Mouse (Mus musculus): ENCODE measurements around the gene Calhm3. TPM values are rescaled to one million over a fixed set of nuclear protein-coding genes. Genes with fewer than 3 reads are reported as not detected.
A peak's percentile ranks its signal among the peaks of the same experiment; 100 is the strongest.

The Calhm3 gene
- polyA plus RNA-seq (2012; rRNA removed) = 0.30 TPM in 1 of 2 replicates, not detected in the other

DNA sequence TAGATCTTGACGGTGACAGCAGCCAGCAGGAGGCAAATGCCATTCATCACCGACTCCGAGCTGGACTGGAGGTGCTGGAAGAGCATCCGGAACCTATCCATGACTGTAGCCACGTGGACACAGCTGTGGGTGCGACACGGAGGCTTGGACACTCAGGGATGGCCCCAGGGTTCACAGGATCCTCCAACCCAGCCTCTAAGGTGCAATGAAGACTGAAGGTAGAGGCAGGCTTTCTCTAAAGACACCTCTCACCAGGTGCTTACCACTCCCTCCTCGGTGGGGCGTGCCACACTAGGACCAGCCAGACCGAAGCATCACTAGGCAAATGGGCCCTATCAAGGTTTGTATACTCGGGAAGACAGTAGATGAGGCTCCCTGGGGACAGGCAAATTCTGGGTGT is at the start of gene Calhm3:
Gene Calhm3 (minus strand): TSS at position 101 of the 400 bp plus-strand sequence.
- TF ChIP-seq CTCF (IDR thresholded peaks at IDR 0.05; ENCODE audit: control insufficient read depth, insufficient read depth, insufficient replicate concordance, low read depth, low read length) = no peak
- no peak for TF ChIP-seq POLR2A (IDR thresholded peaks at IDR 0.05; ENCODE audit: control insufficient read depth, low read depth, low read length)
- no peaks in the 10 kb centered on the region for H3K4me1 ChIP-seq (ENCODE audit: control insufficient read depth, insufficient read depth, low read length)
- no peak within 1 kb of the TSS for H3K27ac ChIP-seq (ENCODE audit: control insufficient read depth, insufficient read depth, low read depth, low read length)
- no peak within 1 kb of the TSS for H3K4me3 ChIP-seq (ENCODE audit: control insufficient read depth, low read depth, low read length)
- H3K27me3 ChIP-seq (ENCODE audit: control insufficient read depth, insufficient read depth, low read length) = no peaks in the 10 kb centered on the region
- no peaks in the 10 kb centered on the region for H3K36me3 ChIP-seq (ENCODE audit: control insufficient read depth, insufficient read depth, low read length)

GRCm38 (mm10) chr19:47206126-47206525 is 48.6 kb upstream of the Calhm3 start:
- H3K4me1 ChIP-seq (ENCODE audit: control insufficient read depth, insufficient read depth, low read length) = no peaks in the 10 kb centered on the region
- TF ChIP-seq CTCF (IDR thresholded peaks at IDR 0.05; ENCODE audit: control insufficient read depth, insufficient read depth, insufficient replicate concordance, low read depth, low read length) (no peak), POLR2A (IDR thresholded peaks at IDR 0.05; ENCODE audit: control insufficient read depth, low read depth, low read length) (no peak)
- H3K27me3 ChIP-seq (ENCODE audit: control insufficient read depth, insufficient read depth, low read length) = no peaks in the 10 kb centered on the region

GRCm38 (mm10) chr19:47204653-47205052 is 47.1 kb upstream of the Calhm3 start:
- H3K4me3 ChIP-seq (ENCODE audit: control insufficient read depth, low read depth, low read length) = no peak overlapping the region
- H3K27ac ChIP-seq (ENCODE audit: control insufficient read depth, insufficient read depth, low read depth, low read length) = no peak overlapping the region
- H3K4me1 ChIP-seq (ENCODE audit: control insufficient read depth, insufficient read depth, low read length) = no peaks in the 10 kb centered on the region
- TF ChIP-seq CTCF (IDR thresholded peaks at IDR 0.05; ENCODE audit: control insufficient read depth, insufficient read depth, insufficient replicate concordance, low read depth, low read length) (no peak), POLR2A (IDR thresholded peaks at IDR 0.05; ENCODE audit: control insufficient read depth, low read depth, low read length) (no peak)
- H3K27me3 ChIP-seq (ENCODE audit: control insufficient read depth, insufficient read depth, low read length) = no peaks in the 10 kb centered on the region
- H3K36me3 ChIP-seq (ENCODE audit: control insufficient read depth, insufficient read depth, low read length) = no peaks in the 10 kb centered on the region

More at GRCm38 (mm10) chr19:47206126-47206525, 48.6 kb upstream of the Calhm3 start:
- H3K36me3 ChIP-seq (ENCODE audit: control insufficient read depth, insufficient read depth, low read length) = no peaks in the 10 kb centered on the region
- no peak overlapping the region for H3K4me3 ChIP-seq (ENCODE audit: control insufficient read depth, low read depth, low read length)
- no peak overlapping the region for H3K27ac ChIP-seq (ENCODE audit: control insufficient read depth, insufficient read depth, low read depth, low read length)

DNA sequence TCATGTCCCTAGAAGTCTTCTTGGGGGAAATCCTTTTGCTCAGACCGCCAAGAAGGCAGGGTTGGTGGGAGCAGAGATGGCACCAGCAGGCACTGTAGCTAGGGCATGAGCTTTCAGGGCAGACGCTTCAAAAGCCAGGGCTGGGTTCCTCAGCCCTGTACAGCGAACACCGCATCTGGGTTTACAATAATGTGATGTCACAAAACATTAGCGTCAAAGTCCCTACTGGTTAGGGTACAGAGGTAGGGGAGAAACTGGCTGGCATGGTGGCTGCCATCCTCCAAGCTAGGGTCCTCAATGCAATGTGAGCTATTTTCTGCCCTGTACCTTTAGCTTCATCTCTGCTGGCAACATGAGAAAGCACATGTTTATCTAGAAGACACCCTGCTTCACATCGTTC is 45.5 kb upstream of the Calhm3 start:
- TF ChIP-seq CTCF (IDR thresholded peaks at IDR 0.05; ENCODE audit: control insufficient read depth, insufficient read depth, insufficient replicate concordance, low read depth, low read length) (no peak), POLR2A (IDR thresholded peaks at IDR 0.05; ENCODE audit: control insufficient read depth, low read depth, low read length) (no peak)
- Histone ChIP-seq H3K27ac (ENCODE audit: control insufficient read depth, insufficient read depth, low read depth, low read length) (no peak overlapping the region), H3K4me1 (ENCODE audit: control insufficient read depth, insufficient read depth, low read length) (no peaks in the 10 kb centered on the region)

DNA sequence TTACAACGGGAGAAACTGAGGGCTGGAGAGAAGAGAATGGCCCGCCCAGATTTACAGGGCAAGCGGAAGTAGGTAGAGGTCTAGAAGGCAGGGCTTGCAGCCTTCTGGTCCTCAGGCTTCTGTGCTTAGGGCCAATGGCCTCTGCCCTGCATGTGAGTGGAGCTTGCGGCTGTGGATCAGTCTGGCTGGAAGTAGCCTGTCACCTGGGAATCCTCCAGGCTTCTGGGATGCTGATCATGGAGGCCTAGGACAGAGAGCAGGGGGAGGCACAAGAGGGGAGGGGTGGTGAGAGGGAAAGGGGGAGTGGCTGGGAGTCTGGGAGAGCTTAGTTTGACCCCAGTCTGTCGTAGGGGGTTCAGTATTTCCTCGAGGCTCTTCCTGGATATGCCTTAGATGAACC is 44.9 kb upstream of the Calhm3 start:
- Histone ChIP-seq H3K4me3 (ENCODE audit: control insufficient read depth, low read depth, low read length) (no peak overlapping the region), H3K27ac (ENCODE audit: control insufficient read depth, insufficient read depth, low read depth, low read length) (no peak overlapping the region), H3K36me3 (ENCODE audit: control insufficient read depth, insufficient read depth, low read length) (no peaks in the 10 kb centered on the region), H3K4me1 (ENCODE audit: control insufficient read depth, insufficient read depth, low read length) (no peaks in the 10 kb centered on the region), H3K27me3 (ENCODE audit: control insufficient read depth, insufficient read depth, low read length) (no peaks in the 10 kb centered on the region)
- TF ChIP-seq CTCF (IDR thresholded peaks at IDR 0.05; ENCODE audit: control insufficient read depth, insufficient read depth, insufficient replicate concordance, low read depth, low read length) = no peak
- TF ChIP-seq POLR2A (IDR thresholded peaks at IDR 0.05; ENCODE audit: control insufficient read depth, low read depth, low read length) = no peak

More for the DNA sequence above, 45.5 kb upstream of the Calhm3 start:
- Histone ChIP-seq H3K4me3 (ENCODE audit: control insufficient read depth, low read depth, low read length) (no peak overlapping the region), H3K27me3 (ENCODE audit: control insufficient read depth, insufficient read depth, low read length) (no peaks in the 10 kb centered on the region), H3K36me3 (ENCODE audit: control insufficient read depth, insufficient read depth, low read length) (no peaks in the 10 kb centered on the region)

DNA sequence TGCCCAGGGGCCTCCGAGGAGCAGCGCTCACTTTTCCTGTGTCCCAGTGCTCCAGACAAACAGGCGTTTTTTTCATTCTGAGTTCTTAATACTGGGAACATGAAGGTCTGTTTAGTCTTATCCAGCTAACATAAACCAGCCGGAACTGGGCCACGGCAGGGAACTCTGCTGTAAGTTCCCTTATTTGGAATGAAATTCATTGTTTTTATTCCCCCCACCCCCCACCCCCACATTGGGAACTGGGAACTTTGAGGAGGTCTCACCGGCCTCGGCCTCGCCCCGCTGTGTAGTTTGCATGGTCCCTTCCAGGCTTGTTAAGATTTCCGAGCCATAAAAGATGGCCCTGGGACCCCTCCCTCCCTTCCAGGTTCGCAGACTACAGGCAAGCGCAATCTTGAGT is 44.4 kb upstream of the Calhm3 start:
- H3K4me3 ChIP-seq (ENCODE audit: control insufficient read depth, low read depth, low read length) = no peak overlapping the region
- peak overlapping the region; percentile 46; the same call in 1 of the 2 replicates for H3K27ac ChIP-seq (ENCODE audit: control insufficient read depth, insufficient read depth, low read depth, low read length)
- H3K4me1 ChIP-seq (ENCODE audit: control insufficient read depth, insufficient read depth, low read length) = no peaks in the 10 kb centered on the region

GRCm38 (mm10) chr19:47198671-47199350 is 41.2 kb upstream of the Calhm3 start:
- Histone ChIP-seq H3K27ac (ENCODE audit: control insufficient read depth, insufficient read depth, low read depth, low read length) (no peak overlapping the region), H3K36me3 (ENCODE audit: control insufficient read depth, insufficient read depth, low read length) (no peaks in the 10 kb centered on the region), H3K4me3 (ENCODE audit: control insufficient read depth, low read depth, low read length) (no peak overlapping the region), H3K4me1 (ENCODE audit: control insufficient read depth, insufficient read depth, low read length) (no peaks in the 10 kb centered on the region), H3K27me3 (ENCODE audit: control insufficient read depth, insufficient read depth, low read length) (no peaks in the 10 kb centered on the region)
- no peak for TF ChIP-seq POLR2A (IDR thresholded peaks at IDR 0.05; ENCODE audit: control insufficient read depth, low read depth, low read length)
- no peak for TF ChIP-seq CTCF (IDR thresholded peaks at IDR 0.05; ENCODE audit: control insufficient read depth, insufficient read depth, insufficient replicate concordance, low read depth, low read length)

More for the DNA sequence above, 44.4 kb upstream of the Calhm3 start:
- no peaks in the 10 kb centered on the region for H3K27me3 ChIP-seq (ENCODE audit: control insufficient read depth, insufficient read depth, low read length)
- TF ChIP-seq CTCF (IDR thresholded peaks at IDR 0.05; ENCODE audit: control insufficient read depth, insufficient read depth, insufficient replicate concordance, low read depth, low read length) (no peak), POLR2A (IDR thresholded peaks at IDR 0.05; ENCODE audit: control insufficient read depth, low read depth, low read length) (no peak)
- no peaks in the 10 kb centered on the region for H3K36me3 ChIP-seq (ENCODE audit: control insufficient read depth, insufficient read depth, low read length)

Data from testis, adult 2 months (tissue).